Mouse (Mus musculus): ENCODE data around the gene Polr2f.

DNA sequence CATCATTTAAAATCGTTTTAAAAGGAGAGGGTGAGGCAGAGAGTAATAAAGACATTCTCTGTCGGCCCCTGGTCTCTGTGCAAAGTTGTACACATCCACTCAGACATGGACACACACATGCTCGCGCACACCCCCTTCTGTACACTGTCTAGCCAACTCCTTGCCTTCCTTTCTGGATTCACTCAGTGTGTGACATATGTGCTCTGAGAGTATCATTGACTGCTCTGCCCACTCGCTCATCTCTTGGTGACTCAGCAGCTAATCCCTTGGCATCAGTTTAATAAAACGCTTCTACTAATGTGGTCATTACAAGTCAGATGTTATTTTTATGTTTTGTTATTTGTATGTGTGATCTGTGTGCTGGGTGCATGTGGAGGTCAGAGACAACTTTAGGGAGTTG is 48.5 kb upstream of the Polr2f start:
- TF ChIP-seq CTCF (IDR thresholded peaks at IDR 0.05; ENCODE audit: insufficient read depth, low read depth, low read length) (no peak), POLR2A (IDR thresholded peaks at IDR 0.05; ENCODE audit: insufficient read depth, low read depth, low read length) (no peak)

Measured in olfactory bulb, adult 2 months (tissue).